Mouse (Mus musculus) E14TG2a.4 (cell line): Measurements from ENCODE around the gene Klf13.

Source experiments
- H3K27me3 ChIP-seq: 2 replicates; pipeline ENCODE4 v1.6.1; 2014; ENCODE audit warnings: low read length, control low read depth; ENCODE audit not compliant: insufficient read depth
- H3K36me3 ChIP-seq: 2 replicates; pipeline ENCODE4 v1.6.1; 2014; ENCODE audit warnings: low read length, control low read depth; ENCODE audit not compliant: insufficient read depth
- H3K4me1 ChIP-seq: replicated peaks from 2 replicates; pipeline ENCODE4 v1.6.1; 2014; ENCODE audit warnings: low read depth, low read length, control low read depth
- H3K4me3 ChIP-seq: replicated peaks from 2 replicates; pipeline ENCODE4 v1.5.1; 2014; ENCODE audit warnings: mild to moderate bottlenecking, low read length
- H3K9me3 ChIP-seq: 2 replicates; pipeline ENCODE4 v1.6.1; 2014; ENCODE audit warnings: low read length, control low read depth
- CTCF ChIP-seq: conservative IDR thresholded peaks from 2 replicates; pipeline ENCODE4 v1.5.1; 2014; ENCODE audit warnings: low read length
- NANOG ChIP-seq: IDR thresholded peaks from 2 replicates; pipeline ENCODE4 v1.6.1; 2014; ENCODE audit warnings: borderline replicate concordance, low read length, mixed read lengths
- POU5F1 ChIP-seq: IDR thresholded peaks from 2 replicates; pipeline ENCODE4 v1.6.1; 2014; ENCODE audit warnings: low read length, borderline replicate concordance

The Klf13 gene

DNA sequence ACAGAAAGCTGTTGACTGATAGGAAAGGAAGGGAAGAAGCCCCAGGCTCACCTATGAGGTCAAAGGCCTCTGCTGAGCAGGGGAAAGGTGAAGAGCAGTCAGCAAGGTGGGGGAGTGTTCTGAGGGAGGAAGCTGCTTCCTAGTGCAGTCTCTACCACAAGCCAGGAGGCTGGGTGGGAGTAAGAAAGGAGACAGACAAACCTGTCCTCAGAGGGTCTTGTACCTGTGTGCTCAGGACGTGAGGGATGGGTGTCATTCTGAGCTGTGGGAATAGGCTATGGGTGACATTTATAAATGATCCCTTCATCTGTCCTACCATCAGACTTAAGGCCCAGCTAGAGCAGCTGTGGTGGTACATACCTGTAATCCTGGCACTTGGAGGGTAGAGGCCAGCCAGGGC lies 75.7 kb downstream of the Klf13 start:
- no peak for TF ChIP-seq CTCF
- TF ChIP-seq NANOG: no peak
- TF ChIP-seq POU5F1: no peak
- H3K4me1 ChIP-seq: peaks cover 15% of the 10 kb centered on the region
- H3K9me3 ChIP-seq: no peaks in the 10 kb centered on the region
- no peak overlapping the region for H3K4me3 ChIP-seq
- H3K36me3 ChIP-seq: no peaks in the 10 kb centered on the region
- H3K27me3 ChIP-seq: peaks cover 12% of the 10 kb centered on the region

DNA sequence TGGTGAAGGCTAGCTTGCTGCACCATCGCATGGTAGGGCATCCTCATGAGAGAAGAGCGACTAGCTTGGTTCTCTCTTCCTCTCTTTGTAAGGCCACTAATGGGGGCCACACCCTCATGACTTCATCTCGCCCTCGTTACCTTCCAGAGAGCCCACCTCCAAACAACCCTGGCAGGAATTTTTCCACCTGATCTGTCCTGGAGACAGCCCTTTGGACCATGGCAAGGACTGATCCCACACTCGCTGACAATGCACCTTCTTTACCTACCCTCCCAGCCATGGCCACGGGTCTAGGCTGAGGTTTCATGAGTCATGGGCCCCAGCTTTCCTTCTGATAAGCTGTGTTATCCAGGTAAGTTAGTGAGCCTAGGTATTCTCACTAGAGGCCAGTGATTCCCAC lies 77.6 kb downstream of the Klf13 start:
- TF ChIP-seq NANOG: no peak
- no peak for TF ChIP-seq CTCF
- no peak for TF ChIP-seq POU5F1
- H3K9me3 ChIP-seq: no peaks in the 10 kb centered on the region
- no peak overlapping the region for H3K4me3 ChIP-seq
- peaks cover 8% of the 10 kb centered on the region for H3K27me3 ChIP-seq
- H3K4me1 ChIP-seq: peaks cover 34% of the 10 kb centered on the region
- no peaks in the 10 kb centered on the region for H3K36me3 ChIP-seq

DNA sequence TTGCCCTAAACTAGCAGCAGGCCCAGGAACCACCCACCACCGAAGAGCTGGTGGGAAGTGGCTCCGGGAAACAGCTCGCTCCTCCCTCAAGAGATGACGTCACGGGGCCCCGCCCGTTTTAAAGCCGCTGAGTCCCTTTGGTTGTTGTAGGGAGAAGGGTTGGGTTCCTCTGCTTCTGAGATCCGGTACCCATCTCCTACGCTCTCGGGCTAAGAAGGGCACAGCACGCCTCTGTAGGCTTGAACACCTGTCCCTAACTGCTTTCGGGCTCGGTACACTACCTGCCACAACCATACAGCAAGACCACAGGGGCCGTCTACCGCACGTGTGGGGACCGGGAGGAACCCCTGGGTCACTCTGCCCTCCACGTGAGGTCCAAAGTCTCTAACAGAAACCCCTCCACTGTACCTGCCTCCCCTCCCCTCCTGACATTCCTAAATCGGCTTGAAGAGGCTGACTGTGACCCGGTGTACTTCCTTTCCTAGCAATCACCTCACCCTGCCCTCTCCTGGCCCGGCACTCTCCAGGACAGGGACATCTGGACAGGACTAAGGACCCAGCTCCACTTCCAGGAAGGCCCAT lies 80.1 kb downstream of the Klf13 start:
- peaks cover 47% of the 10 kb centered on the region for H3K4me1 ChIP-seq
- no peak for TF ChIP-seq CTCF
- no peak for TF ChIP-seq POU5F1
- TF ChIP-seq NANOG: no peak

DNA sequence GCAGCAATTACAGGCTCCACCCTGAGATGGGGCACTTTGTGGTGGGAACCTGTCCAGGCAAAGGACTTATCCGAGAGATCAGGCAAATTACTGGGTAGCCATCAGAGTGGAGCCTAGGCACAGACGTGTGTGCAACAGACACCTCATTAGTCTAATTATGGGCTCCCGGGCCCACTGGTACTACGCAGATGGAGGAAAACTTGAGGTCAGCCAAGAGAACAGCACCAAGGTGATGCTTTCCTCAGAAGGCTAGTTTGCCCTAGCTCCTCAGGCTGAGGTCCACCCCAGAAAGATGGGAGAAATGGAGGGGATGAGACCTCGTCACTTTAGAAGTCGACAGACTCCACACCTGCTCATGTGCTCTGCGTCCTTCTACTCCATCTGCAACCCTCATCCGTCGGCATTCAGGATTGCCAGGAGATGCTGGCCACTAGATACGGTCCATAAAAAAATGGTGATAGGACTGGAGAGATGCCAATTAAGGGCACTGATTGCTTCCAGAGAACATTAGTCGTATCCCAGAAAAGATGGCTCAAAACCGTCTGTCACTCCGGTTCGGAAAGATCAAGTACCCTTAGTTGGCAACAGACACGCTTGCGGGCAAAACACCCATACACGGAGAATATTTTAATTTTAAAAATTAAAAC lies 80.8 kb downstream of the Klf13 start:
- TF ChIP-seq NANOG: no peak
- no peak for TF ChIP-seq CTCF
- no peak for TF ChIP-seq POU5F1
- no peaks in the 10 kb centered on the region for H3K36me3 ChIP-seq

More for the DNA sequence above, 80.1 kb downstream of the Klf13 start:
- Histone ChIP-seq H3K9me3 (no peaks in the 10 kb centered on the region), H3K4me3 (peak overlapping the region; percentile 71), H3K27me3 (no peaks in the 10 kb centered on the region; the same call in 1 of the 2 replicates), H3K36me3 (no peaks in the 10 kb centered on the region)

DNA sequence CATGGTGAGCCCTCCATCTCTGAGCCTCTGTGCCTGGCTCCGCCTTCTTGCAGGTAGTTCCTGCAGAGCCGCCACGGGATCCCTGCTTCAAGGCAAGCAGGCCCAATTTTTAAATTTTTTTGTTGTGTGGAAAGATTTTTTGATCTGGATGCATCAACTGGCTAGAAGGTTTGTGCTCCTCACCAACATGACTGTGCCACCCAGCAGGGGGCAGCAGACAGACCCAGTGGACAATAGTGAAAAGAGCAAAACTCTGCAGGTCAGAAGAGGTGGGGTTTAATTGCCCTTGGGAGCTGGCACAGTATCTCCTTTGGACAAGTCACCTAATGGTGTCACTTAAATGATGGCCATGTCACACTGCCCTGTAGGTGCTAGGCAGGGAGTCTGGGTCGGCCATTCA lies 83.4 kb downstream of the Klf13 start:
- Histone ChIP-seq H3K4me3 (no peak overlapping the region), H3K27me3 (peaks cover 3% of the 10 kb centered on the region; the same call in 1 of the 2 replicates), H3K36me3 (no peaks in the 10 kb centered on the region), H3K9me3 (no peaks in the 10 kb centered on the region), H3K4me1 (peaks cover 55% of the 10 kb centered on the region)
- TF ChIP-seq NANOG (no peak), CTCF (peak; percentile 28; the same call in 1 of the 2 replicates), POU5F1 (no peak)

More for the DNA sequence above, 80.8 kb downstream of the Klf13 start:
- H3K4me3 ChIP-seq: 0 out of 2 replicates have a peak overlapping the region, but pooled peaks have one; percentile 41
- H3K9me3 ChIP-seq: no peaks in the 10 kb centered on the region
- H3K4me1 ChIP-seq: peaks cover 47% of the 10 kb centered on the region
- peaks cover 3% of the 10 kb centered on the region; the same call in 1 of the 2 replicates for H3K27me3 ChIP-seq

DNA sequence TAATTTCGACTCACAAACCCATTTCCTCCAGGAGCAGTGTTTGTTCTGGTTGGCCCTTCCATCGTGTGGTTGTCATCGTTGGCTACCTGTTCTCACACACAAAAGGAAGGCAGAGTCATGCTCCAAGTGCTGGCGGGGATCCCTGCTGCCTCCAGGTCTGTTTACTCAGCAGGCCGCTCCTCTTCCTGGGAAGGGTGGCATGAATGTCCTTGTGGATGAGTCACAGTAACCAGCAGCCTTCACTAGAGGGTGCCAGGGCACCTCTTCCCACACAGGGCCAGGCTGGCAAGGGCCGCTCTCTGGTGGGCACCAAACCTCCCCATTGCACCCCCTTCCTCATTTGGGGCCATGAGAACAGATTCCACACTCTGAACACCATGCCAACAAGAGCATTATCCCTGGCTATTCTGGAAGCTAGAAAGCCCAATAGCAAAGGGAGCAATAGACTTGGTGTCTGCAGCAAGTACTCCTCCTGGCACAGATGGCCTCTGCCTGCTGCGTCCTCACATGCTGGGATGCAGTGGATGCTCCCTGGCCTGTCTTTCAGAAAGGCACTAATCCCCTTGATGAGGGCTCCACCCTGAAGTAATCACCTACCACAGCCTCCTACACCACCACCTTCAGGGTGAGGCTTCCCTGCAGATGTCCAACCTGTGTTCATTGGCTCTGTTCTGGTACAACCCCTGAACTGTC lies 86.7 kb downstream of the Klf13 start:
- no peak overlapping the region for H3K4me3 ChIP-seq
- TF ChIP-seq NANOG: no peak
- TF ChIP-seq POU5F1: no peak
- TF ChIP-seq CTCF: no peak

More for the DNA sequence above, 86.7 kb downstream of the Klf13 start:
- peaks cover 30% of the 10 kb centered on the region for H3K4me1 ChIP-seq
- H3K9me3 ChIP-seq: no peaks in the 10 kb centered on the region
- H3K36me3 ChIP-seq: no peaks in the 10 kb centered on the region
- peaks cover 5% of the 10 kb centered on the region; the same call in 1 of the 2 replicates for H3K27me3 ChIP-seq
